Mouse (Mus musculus): ENCODE data around the gene Dmrt3. TPM values are rescaled to one million over a fixed set of nuclear protein-coding genes. Genes with fewer than 3 reads are reported as not detected.
A peak's percentile ranks its signal among the peaks of the same experiment; 100 is the strongest.

The Dmrt3 gene
- 1.5 and 1.8 TPM in 2 replicates for total RNA-seq (2014; rRNA removed)
- polyA plus RNA-seq (2015; fragmentation: Nextera tagmentation; extraction: Ambion mirVana), result 1.5 and 2.1 TPM in 2 replicates

- Histone ChIP-seq H3K36me3 (ENCODE audit: insufficient read depth) (no peaks in the 10 kb centered on the region), H3K9me3 (ENCODE audit: low read length) (no peaks in the 10 kb centered on the region), H3K9ac (peak within 1 kb of the TSS; percentile 33), H3K4me2 (ENCODE audit: low read depth) (peak within 1 kb of the TSS; percentile 63), H3K27me3 (ENCODE audit: insufficient read depth, low read length) (peaks cover 76% of the 10 kb centered on the region), H3K4me3 (ENCODE audit: low read depth, low read length) (peak within 1 kb of the TSS; percentile 38), H3K4me1 (ENCODE audit: insufficient read depth) (peaks cover 10% of the 10 kb centered on the region), H3K27ac (ENCODE audit: low read depth, low read length) (no peak within 1 kb of the TSS)
- WGBS, result under 1% methylated on average over 24 of the region's 29 CpGs
- TF ChIP-seq CTCF (IDR thresholded peaks at IDR 0.05; ENCODE audit: low read depth), result no peak
- no peak for DNase-seq
- peak; percentile 39 for ATAC-seq
These were observed at the start of gene Dmrt3 for GRCm38 (mm10) chr19:25610015-25610410. Dmrt3 (plus strand) TSS chr19:25610301.

GRCm38 (mm10) chr19:25564430-25564829 lies 45.7 kb upstream of the Dmrt3 start:
- no peak for TF ChIP-seq CTCF (IDR thresholded peaks at IDR 0.05; ENCODE audit: low read depth)
- Histone ChIP-seq H3K9me3 (ENCODE audit: low read length) (no peaks in the 10 kb centered on the region), H3K4me2 (ENCODE audit: low read depth) (no peak overlapping the region), H3K27me3 (ENCODE audit: insufficient read depth, low read length) (no peaks in the 10 kb centered on the region), H3K4me3 (ENCODE audit: low read depth, low read length) (no peak overlapping the region), H3K27ac (ENCODE audit: low read depth, low read length) (no peak overlapping the region), H3K4me1 (ENCODE audit: insufficient read depth) (no peaks in the 10 kb centered on the region), H3K9ac (no peak overlapping the region), H3K36me3 (ENCODE audit: insufficient read depth) (no peaks in the 10 kb centered on the region)
- ATAC-seq, result no peak
- no peak for DNase-seq
- 87% methylated on average over 12 of the region's 12 CpGs for WGBS

GRCm38 (mm10) chr19:25569778-25570177 lies 40.3 kb upstream of the Dmrt3 start:
- no peak overlapping the region for H3K4me2 ChIP-seq (ENCODE audit: low read depth)

GRCm38 (mm10) chr19:25574431-25574830 lies 35.7 kb upstream of the Dmrt3 start:
- Histone ChIP-seq H3K27me3 (ENCODE audit: insufficient read depth, low read length) (no peaks in the 10 kb centered on the region), H3K4me3 (ENCODE audit: low read depth, low read length) (no peak overlapping the region), H3K27ac (ENCODE audit: low read depth, low read length) (no peak overlapping the region), H3K36me3 (ENCODE audit: insufficient read depth) (no peaks in the 10 kb centered on the region), H3K9me3 (ENCODE audit: low read length) (no peaks in the 10 kb centered on the region), H3K4me2 (ENCODE audit: low read depth) (no peak overlapping the region), H3K4me1 (ENCODE audit: insufficient read depth) (no peaks in the 10 kb centered on the region), H3K9ac (no peak overlapping the region)
- no peak for ATAC-seq
- TF ChIP-seq CTCF (IDR thresholded peaks at IDR 0.05; ENCODE audit: low read depth), result no peak
- 32% methylated on average over 10 of the region's 10 CpGs for whole genome bisulfite sequencing
- no peak for DNase-seq

More at GRCm38 (mm10) chr19:25569778-25570177, 40.3 kb upstream of the Dmrt3 start:
- no peaks in the 10 kb centered on the region for H3K36me3 ChIP-seq (ENCODE audit: insufficient read depth)
- no peak for DNase-seq
- no peak for ATAC-seq
- no peak overlapping the region for H3K9ac ChIP-seq
- no peaks in the 10 kb centered on the region for H3K9me3 ChIP-seq (ENCODE audit: low read length)
- H3K4me3 ChIP-seq (ENCODE audit: low read depth, low read length), result no peak overlapping the region
- H3K27me3 ChIP-seq (ENCODE audit: insufficient read depth, low read length), result no peaks in the 10 kb centered on the region
- no peak for TF ChIP-seq CTCF (IDR thresholded peaks at IDR 0.05; ENCODE audit: low read depth)
- WGBS, result 92% methylated on average over 7 of the region's 7 CpGs
- H3K27ac ChIP-seq (ENCODE audit: low read depth, low read length), result no peak overlapping the region
- H3K4me1 ChIP-seq (ENCODE audit: insufficient read depth), result no peaks in the 10 kb centered on the region

- Histone ChIP-seq H3K9me3 (ENCODE audit: low read length) (no peaks in the 10 kb centered on the region), H3K27me3 (ENCODE audit: insufficient read depth, low read length) (no peaks in the 10 kb centered on the region), H3K9ac (no peak overlapping the region), H3K27ac (ENCODE audit: low read depth, low read length) (no peak overlapping the region), H3K4me3 (ENCODE audit: low read depth, low read length) (no peak overlapping the region), H3K36me3 (ENCODE audit: insufficient read depth) (no peaks in the 10 kb centered on the region), H3K4me2 (ENCODE audit: low read depth) (no peak overlapping the region), H3K4me1 (ENCODE audit: insufficient read depth) (no peaks in the 10 kb centered on the region)
- DNase-seq, result no peak
- TF ChIP-seq CTCF (IDR thresholded peaks at IDR 0.05; ENCODE audit: low read depth), result no peak
- ATAC-seq, result no peak
- 18% methylated on average over 17 of the region's 17 CpGs for WGBS
These were observed 34.9 kb upstream of the Dmrt3 start for GRCm38 (mm10) chr19:25574981-25575814.

- no peak for ATAC-seq
- Histone ChIP-seq H3K27ac (ENCODE audit: low read depth, low read length) (no peak overlapping the region), H3K4me1 (ENCODE audit: insufficient read depth) (no peaks in the 10 kb centered on the region), H3K9me3 (ENCODE audit: low read length) (no peaks in the 10 kb centered on the region), H3K9ac (no peak overlapping the region), H3K4me2 (ENCODE audit: low read depth) (no peak overlapping the region), H3K36me3 (ENCODE audit: insufficient read depth) (no peaks in the 10 kb centered on the region), H3K27me3 (ENCODE audit: insufficient read depth, low read length) (no peaks in the 10 kb centered on the region), H3K4me3 (ENCODE audit: low read depth, low read length) (no peak overlapping the region)
- DNase-seq, result no peak
- TF ChIP-seq CTCF (IDR thresholded peaks at IDR 0.05; ENCODE audit: low read depth), result no peak
- WGBS, result 98% methylated on average over 2 of the region's 2 CpGs
These were observed 31.7 kb upstream of the Dmrt3 start for GRCm38 (mm10) chr19:25578358-25578757.

GRCm38 (mm10) chr19:25579440-25579839 lies 30.7 kb upstream of the Dmrt3 start:
- Histone ChIP-seq H3K4me2 (ENCODE audit: low read depth) (no peak overlapping the region), H3K4me1 (ENCODE audit: insufficient read depth) (no peaks in the 10 kb centered on the region), H3K27me3 (ENCODE audit: insufficient read depth, low read length) (no peaks in the 10 kb centered on the region), H3K36me3 (ENCODE audit: insufficient read depth) (no peaks in the 10 kb centered on the region), H3K9me3 (ENCODE audit: low read length) (no peaks in the 10 kb centered on the region), H3K4me3 (ENCODE audit: low read depth, low read length) (no peak overlapping the region), H3K9ac (no peak overlapping the region), H3K27ac (ENCODE audit: low read depth, low read length) (no peak overlapping the region)
- DNase-seq (no peak), ATAC-seq (no peak)
- WGBS, result 87% methylated on average over 2 of the region's 2 CpGs
- TF ChIP-seq CTCF (IDR thresholded peaks at IDR 0.05; ENCODE audit: low read depth), result 0 out of 2 replicates have a peak, but pooled peaks have one; percentile 18
